ENCODE assay signal across 16 mouse cellular contexts in the genomic region with DNA sequence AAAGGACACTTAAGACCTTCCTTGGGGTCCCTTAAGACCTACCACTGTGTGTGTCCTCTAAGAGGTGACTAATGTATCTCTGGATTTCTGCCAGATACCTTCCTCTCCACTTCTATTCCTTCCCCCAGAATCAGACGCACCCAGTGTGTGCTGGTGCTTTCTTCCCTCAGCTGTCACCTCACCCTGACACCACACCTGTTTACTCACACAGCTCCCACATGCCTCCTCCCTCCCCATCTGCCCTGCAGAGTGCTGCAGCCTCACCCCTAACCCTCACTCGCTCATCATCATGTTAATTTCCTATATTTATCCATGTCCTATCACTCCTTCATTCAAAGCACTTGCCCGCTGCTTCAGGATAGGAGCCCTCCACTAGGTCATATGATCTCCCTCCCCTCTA. TPM values are rescaled to one million over a fixed set of nuclear protein-coding genes. Genes with fewer than 3 reads are reported as not detected.
"Had no signal": no experiment of that assay in that cellular context is flagged by ENCODE, and none has a peak within 500 bp of the region (broad histone marks: within the 10 kb centered on the region; RNA-seq: fewer than 3 reads in every experiment).

No protein-coding gene starts in this region.

- H3K36me3 ChIP-seq: liver, embryonic 13.5 days; midbrain, embryonic 12.5 days; midbrain, embryonic 15.5 days had no signal

- H3K4me2 ChIP-seq: liver, embryonic 13.5 days; midbrain, embryonic 12.5 days; midbrain, embryonic 15.5 days had no signal

- H3K27me3 ChIP-seq: liver, embryonic 13.5 days; midbrain, embryonic 12.5 days; midbrain, embryonic 15.5 days had no signal

- H3K4me1 ChIP-seq: liver, embryonic 13.5 days; midbrain, embryonic 12.5 days; midbrain, embryonic 15.5 days had no signal

- H3K27ac ChIP-seq: kidney, postnatal 0 days; layer of hippocampus, adult 2 months; left cerebral cortex, adult 2 months; liver, embryonic 13.5 days; midbrain, embryonic 12.5 days; midbrain, embryonic 15.5 days had no signal

- DNase-seq: kidney, adult 11 months; kidney, adult 9 months; kidney, postnatal 25 days; layer of hippocampus, adult 9-11 months; layer of hippocampus, postnatal 36 days; liver, embryonic 13.5 days; lung, adult 2 months; lung, postnatal 14 days; lung, postnatal 4 days; thymus, postnatal 25 days had no signal

- H3K9me3 ChIP-seq: liver, embryonic 13.5 days; midbrain, embryonic 12.5 days; midbrain, embryonic 15.5 days had no signal

- H3K9ac ChIP-seq: liver, embryonic 13.5 days; midbrain, embryonic 12.5 days; midbrain, embryonic 15.5 days had no signal

- H3K4me3 ChIP-seq: layer of hippocampus, adult 2 months; left cerebral cortex, adult 2 months; liver, embryonic 13.5 days; midbrain, embryonic 12.5 days; midbrain, embryonic 15.5 days had no signal

- ATAC-seq: midbrain, embryonic 15.5 days had no signal

RNA-seq across cellular contexts. Expression of a gene that starts 23.9 kb away (rescaled TPM):
- total RNA-seq: megakaryocyte progenitor cell, adult 5-6 weeks had no signal
